Mouse (Mus musculus) urinary bladder, postnatal 10 days (tissue): ENCODE measurements around the gene Gnl1.
"Not testable (repeated sequence)": the region's sequence is repeated elsewhere in the genome, so short reads cannot be mapped to it uniquely, and the experiment has no call there.

Experiments used
- DNase-seq: peaks from one replicate; pipeline ENCODE4 v3.0.0; 2022; ENCODE audit warnings: low spot score

Gene Gnl1

DNA sequence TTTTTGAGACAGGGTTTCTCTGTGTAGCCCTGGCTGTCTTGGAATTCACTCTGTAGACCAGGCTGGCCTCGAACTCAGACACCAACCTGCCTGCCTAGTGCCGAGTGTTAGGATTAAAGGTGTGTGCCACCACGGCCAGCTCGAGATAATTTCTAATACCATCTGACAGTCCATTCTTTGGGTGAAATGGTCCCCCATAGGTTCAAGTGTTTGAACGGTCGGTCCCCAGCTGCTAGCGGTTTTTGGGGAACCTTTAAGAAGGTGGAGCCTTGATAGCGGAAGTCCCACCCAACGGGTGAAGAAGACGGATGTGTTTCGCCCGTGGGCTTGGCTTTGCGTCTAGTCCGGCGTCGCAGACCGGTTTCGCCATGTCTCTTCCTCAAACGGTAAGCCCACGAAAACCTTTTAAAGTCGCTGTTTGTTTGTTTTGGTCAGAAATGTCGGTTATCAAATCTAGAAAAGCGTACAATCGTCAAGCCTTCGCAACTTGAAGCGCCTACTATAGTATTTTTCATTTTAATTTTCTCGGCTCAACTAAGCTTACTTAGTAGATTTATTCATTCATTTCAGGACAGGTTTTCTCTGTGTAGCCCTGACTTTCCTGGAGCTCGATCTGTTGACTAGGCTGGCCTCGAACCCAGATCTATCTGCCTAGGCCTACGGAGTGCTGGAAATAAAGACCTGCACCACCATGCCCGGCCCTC lies 14.7 kb downstream of the Gnl1 start:
- no peak for DNase-seq

DNA sequence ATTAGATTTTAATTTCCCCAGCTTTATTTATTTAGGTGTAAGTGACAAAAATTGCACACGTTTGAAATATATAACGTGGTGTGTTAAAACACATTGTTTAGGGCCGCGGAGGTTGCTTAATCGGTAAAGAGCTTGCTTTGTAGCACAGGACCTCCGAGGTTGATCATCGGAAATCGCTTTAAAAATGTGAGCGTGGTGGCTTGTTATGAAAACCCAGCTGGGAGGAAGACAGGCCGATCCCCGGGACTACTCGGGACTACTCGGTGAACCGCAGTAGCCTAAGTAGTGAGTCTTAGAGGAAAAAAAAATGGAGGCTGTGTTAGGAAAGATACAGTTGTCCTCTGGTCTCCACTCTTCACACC lies 15.2 kb downstream of the Gnl1 start:
- no peak for DNase-seq

DNA sequence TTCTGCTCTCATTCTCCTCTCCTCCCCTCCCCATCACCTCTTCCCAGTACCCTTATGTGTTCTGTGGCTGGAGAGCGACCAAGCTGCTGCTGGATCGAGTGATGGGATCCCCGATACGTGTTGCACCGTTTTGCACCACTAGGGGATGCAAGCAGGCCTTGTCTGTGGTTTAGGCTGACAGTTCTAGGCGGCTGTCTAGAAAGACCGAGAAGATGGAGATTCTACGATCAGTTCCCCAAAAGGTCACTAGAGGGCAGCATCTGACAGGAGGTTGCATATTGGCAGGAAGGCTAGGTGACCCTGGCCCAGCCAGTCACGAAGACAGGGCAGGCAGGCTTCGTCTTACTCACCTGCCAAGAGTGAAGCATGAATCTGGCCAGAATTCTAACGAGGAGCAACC lies 17.3 kb downstream of the Gnl1 start:
- peak; percentile 86 for DNase-seq

DNA sequence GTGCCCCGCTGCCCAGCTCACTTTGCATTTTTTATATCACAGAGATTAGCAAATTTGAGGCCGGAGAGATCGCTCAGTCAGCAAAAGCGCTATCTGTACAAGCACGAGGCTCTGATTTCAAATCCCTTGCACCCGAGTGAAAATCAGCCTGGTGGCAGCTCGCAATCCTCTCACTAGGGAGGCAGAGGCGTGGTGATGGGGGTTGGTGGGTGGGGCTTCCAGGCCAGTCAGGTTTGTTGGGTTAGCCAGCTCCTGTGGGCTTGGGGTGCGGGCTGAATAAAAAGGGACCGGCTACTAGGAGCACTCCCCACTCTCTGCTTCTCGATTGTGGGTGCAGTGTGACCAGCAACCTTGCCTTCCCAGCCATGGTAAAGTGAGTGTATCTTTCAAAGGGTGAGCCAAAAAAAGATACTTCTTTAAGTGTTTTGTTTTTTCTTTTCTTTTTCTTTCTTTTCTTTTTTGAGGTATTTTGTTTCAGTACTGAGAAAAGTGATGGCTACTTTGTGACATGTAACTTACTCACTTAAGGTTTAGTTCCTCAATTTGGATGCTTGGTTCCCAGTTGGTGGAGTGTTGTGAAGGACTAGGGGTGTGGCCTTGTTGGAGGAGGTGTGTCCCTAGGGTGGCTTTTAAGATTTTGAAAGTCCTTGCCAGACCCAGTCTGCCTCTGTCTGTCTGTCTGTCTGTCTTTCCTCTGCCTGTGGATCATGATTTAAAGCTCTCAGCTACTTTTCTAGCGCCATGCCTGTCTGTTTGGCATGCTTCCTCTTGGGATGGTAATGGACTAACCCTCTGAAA lies 18.3 kb downstream of the Gnl1 start:
- DNase-seq: no peak

DNA sequence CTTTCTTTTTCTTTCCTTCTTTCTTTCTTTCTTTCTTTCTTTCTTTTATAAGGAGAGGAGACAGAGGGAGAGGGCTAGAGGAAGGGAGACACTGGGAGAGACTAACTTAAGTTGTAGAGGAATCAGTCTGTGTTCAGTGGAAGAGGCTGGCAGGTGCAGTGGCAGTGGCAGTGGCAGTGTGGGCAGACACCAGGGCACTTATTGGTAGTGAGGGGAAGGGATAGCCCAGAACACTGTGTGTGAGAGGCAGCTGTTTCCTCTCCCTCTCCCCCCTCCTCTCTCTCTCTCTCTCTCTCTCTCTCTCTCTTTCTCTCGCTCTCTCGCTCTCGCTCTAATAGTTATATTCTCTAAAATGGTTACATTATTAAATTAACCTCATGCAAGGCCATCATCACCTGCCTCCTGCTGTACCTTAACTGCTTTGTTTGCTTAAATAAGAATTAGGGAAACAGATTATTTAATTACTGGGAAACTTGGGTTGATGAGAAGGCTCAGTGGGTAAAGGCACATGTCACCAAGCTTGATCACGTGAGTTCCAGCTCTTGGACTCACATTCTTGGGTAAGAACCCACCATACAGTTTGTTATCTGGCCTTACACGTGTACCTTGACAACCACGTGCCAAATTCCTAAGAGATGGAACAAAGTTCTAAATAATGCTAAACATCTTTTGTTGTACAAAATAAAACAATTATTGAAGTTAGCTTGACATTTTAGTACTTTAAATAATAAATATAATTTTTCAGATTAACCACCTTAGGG lies 19.1 kb downstream of the Gnl1 start:
- no peak for DNase-seq

DNA sequence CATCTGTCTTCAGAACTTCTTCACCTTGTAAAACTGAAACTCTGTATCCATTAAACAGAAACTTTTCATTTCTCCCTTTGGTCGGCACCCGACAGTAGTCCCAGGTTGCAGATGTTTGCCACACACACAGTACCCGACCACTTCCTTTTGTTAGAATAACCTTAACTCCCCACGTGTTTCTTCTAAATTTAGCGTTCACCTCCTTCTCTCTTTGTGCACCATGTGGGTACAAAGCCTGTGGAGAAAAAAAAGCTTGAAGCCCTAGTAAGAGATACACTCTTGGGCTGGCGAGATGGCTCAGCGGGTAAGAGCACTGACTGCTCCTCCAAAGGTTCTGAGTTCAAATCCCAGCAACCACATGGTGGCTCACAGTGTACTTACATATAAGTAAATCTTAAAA lies 19.7 kb downstream of the Gnl1 start:
- DNase-seq: no peak

DNA sequence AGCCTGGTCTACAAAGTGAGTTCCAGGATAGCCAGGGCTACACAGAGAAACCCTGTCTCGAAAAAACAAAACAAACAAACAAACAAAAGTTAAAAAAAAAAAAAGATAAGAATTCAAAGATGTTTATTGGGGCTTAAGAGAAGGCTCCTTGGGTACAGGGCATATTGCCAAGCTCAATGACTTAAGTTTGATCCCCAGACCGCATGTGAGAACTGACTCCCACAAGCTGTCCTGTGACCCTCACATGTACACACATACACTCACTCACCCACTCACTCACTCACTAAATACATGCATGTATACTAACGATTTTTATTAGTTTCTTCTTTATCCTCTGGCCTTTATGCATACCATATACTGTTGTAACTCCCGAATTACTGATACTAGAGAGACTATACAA lies 20.7 kb downstream of the Gnl1 start:
- no peak for DNase-seq

DNA sequence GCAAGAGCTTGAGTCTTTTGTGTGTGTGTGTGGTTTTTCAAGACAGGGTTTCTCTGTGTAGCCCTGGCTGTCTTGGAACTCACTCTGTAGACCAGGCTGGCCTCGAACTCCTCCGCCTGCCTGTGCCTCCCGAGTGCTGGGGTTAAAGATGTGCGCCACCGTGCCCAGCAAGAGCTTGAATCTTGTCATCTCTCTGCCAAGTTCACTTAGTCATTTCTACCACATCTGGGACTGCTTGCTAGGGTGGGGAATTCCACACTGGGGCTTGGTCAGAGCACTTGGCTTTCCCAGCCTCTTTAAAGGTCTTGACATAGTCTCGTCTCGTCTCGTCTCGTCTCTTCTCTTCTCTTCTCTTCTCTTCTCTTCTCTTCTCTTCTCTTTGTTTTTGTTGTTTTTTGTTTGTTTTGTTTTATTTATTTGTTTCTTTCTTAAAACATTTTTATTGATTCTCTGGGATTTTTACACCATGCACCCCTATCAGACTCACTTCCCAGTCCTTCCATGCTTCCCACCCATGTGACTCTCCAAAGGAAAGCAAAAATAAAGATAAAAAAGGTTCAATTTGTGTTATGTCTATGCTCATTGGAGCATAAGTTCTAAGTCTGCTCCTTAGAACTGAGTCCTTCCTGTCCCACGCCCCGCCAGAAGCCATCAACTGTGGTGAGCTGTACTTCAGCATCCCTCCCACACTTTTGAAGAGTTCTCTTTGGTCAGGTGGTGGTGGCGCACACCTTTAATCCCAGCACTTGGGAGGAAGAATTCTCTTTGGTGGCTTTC lies 21.7 kb downstream of the Gnl1 start:
- DNase-seq: no peak

DNA sequence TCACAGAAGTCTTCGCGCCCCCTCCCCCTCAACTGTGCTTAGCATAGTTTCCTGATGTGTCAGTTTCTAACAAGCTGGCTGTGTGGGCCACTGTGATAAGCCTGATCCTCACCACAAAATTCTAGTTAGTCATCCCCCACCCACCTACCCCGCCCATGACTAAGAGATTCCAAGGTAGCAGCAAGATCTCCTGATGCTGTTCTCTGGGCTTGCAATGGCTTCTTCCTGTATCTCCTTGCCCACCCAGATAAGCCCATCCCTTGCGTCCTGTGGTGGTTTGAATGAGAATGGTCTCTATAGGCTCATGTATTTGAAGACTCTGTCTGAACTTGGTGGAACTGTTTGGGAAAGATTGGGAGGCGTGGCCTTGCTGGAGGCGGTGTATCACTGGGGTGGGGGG lies 22.3 kb downstream of the Gnl1 start:
- DNase-seq: no peak

DNA sequence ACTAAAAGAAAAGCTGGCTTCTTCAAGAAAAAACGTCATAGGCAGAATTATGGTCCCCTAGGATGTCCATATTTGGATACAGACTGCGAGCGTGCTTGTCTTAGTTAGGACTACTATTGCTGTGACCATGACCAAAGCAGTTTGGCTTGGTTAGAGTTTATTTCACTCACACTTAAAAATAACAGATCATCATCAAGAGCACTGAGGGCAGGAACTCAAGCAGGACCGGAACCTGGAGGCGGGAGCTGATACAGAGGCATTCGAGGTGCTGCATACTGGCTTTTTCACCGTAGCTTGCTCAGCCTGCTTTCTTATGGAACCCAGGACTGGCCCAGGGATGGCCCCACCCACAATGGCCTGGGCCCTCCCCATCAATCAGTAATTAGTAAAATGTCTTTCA lies 23.7 kb downstream of the Gnl1 start:
- DNase-seq: no peak

DNA sequence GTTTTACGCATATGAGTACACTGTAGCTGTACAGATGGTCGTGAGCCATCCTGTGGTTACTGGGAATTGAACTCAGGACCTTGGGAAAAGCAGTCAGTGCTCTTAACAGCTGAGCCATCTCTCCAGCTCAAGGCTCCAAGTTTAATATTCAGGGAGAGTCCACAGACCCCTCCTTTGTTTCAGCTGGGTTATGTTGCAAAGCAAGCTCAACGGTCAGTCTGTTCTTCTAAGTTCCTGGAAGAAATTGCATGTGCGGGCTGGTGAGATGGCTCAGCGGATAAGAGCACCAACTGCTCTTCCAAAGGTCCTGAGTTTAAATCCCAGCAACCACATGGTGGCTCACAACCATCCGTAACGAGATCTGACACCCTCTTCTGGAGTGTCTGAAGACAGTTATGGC lies 24.8 kb downstream of the Gnl1 start:
- DNase-seq: not testable (repeated sequence)

DNA sequence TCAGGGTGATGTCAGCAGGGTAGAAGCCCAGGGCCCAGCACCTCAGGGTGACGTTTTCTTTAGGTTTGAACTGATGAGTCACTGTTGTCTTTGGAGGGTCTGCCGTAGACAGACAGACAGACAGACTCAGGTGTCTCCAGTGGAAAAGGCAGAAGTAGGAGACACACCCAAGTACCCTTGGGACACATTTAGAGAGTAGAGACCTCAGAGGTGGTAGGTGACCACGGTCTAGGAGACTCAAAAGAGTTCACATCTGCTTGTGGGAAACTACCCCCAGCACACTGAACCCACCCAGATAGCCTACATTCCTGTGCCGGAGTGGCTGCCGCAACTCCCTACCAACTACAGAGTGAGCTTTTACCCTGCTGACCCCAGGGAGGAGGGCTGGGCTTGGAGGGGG lies 35.3 kb downstream of the Gnl1 start:
- DNase-seq: no peak

DNA sequence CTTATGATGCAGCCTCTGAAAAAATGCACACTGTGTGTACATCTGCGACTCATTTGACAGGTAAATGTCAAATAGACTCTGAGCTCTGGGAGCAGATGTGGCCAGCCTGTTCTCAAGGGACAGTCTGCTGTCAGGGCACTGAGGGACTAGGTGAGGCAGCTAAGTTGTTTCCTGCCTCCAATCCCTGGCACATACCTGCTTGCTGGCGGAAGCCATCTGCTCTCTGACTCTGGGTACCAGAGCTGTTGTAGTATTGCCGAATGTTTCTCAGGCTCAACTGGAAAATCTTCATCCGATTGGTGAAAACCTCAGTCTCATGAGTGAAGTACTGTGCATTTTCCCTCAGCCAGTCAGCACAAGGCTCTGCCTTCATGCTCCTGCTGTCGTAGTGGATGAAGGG lies 37.4 kb downstream of the Gnl1 start:
- DNase-seq: no peak

DNA sequence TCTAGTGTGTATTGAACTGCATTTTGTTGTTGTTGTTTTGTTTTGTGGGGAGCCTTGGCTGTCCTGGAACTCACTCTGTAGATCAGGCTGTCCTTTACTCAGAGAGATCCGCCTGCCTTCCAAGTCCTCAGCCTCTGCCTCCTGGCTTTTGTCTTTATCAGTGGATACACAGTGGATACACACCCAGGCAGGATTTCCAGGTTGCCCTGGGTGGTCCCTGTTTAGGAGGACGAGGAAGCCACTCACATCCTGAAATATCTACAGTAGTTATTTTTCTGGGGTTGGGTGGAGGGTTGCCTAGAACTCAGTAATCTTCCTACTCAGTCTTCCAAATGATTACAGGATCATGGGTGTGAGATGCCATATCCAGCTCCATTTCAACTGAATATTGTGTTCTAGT lies 39.3 kb downstream of the Gnl1 start:
- DNase-seq: no peak

DNA sequence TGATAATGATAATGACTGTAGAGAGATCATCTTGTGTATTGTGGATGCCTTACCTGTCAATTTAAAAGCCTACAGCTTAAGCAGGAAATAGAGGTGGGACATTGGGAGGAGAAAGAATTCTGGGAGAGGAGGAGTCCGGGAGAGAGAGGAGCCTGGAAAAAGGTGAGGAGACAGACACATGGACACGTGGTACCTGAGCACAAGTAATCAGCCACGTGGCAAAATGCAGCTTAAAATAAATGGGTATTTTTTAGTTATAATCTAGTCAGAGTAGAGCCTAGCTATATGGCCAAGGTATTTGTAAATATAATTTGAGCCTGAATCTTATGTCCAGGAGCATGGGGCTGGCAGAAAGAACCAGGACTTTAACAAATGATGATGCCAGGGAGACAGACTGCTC lies 39.9 kb downstream of the Gnl1 start:
- DNase-seq: no peak

DNA sequence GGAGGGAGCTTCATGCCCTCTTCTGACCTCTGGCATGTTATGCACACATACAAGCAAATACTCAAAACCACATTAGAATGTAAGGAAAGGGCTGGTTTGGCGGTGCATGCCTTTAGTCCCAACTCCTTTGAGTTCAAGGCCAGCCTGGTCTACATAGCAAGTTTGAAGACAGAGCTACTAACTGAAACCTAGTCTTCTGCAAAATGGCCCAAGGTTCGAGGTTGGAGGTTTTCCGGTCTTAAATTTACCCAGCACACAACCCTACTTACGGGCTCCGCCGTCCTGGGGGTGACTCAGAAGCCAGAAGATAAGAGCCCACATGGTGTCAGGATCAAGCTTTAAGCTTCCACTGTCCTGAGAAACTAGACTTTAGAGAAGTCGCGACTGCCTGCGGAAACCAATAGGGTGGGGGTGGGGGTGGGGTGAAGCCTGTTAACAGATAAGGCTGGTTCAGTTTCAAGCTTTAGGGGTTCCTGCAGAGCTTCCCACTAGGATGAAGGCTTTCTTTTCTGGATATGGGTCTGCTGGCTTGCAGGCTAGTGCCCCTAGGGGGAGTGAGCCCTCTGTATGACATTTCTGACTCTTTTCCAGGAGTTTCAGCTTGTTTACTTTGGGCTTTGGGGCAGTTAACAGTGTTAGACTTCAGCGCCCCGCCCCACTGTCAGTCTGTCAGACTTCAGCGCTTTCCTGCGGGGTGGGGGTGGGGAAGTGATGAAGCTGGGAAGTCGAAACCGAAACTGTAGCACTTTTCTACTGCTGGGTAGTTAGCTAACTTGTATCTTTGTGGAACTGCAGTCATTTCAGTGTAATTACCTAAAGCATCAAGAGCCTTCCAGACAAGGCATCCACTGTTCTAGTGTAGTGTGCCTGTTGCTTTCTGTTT lies 40.8 kb downstream of the Gnl1 start, which contains the start of gene H2-T24:
TSS of gene H2-T24 (minus strand) at position 370 of the 883 bp plus-strand sequence.
- no peak for DNase-seq

DNA sequence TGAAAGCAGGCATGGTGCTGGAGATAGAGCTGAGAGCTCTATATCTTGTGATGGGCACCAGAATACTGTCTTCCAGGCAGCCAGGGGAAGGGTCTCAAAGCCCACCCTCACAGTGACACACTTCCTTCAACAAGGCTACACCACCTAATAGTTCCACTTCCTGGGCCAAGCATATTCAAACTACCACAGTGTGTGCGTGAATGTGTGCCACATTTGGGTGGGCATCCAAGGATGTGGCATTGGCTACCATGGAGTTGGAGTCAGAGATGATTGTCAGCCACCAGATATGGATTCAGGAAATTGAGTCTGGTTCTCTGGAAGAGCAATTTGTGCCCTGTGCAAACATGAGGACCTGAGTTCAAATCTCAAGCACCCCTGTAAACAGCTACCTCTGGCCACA lies 41.7 kb downstream of the Gnl1 start:
- no peak for DNase-seq

DNA sequence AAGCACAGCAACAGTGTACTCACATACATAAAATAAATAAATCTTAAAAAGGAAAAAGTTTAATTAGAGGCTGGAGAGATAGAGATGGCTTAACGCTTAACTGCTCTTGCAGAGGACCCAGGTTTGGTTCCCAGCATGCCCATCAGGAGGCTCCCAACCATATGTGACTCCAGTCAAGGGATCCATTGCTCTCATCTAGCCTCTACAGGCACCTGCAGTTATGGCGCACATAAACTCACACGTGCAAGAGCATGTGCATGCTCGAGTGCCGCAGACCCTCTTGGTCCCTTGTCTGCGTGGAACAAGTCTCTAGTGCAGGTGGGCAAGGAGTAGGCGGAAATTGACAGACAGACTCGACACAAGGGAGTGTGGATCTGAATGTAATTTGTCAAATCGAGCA lies 42.4 kb downstream of the Gnl1 start:
- DNase-seq: no peak

DNA sequence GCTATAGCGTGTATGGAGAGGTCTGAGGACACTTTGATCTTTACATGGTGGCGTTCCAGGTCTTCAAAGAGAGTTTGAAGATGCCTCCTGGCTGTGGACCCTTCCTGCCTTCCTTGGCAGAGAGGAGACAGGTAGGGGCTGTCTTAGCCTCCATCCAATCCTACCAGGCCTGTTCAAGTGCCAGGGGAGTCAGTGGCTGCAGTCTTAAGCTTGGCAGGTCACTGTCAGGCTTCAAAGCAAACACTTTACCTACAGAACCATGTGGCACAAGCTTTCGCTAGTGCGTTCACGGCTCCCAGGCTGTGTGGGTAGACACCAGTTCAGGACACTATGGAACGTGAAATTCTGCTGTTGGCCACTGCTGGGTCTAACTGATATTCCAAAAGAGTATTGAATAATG lies 43.3 kb downstream of the Gnl1 start:
- no peak for DNase-seq

DNA sequence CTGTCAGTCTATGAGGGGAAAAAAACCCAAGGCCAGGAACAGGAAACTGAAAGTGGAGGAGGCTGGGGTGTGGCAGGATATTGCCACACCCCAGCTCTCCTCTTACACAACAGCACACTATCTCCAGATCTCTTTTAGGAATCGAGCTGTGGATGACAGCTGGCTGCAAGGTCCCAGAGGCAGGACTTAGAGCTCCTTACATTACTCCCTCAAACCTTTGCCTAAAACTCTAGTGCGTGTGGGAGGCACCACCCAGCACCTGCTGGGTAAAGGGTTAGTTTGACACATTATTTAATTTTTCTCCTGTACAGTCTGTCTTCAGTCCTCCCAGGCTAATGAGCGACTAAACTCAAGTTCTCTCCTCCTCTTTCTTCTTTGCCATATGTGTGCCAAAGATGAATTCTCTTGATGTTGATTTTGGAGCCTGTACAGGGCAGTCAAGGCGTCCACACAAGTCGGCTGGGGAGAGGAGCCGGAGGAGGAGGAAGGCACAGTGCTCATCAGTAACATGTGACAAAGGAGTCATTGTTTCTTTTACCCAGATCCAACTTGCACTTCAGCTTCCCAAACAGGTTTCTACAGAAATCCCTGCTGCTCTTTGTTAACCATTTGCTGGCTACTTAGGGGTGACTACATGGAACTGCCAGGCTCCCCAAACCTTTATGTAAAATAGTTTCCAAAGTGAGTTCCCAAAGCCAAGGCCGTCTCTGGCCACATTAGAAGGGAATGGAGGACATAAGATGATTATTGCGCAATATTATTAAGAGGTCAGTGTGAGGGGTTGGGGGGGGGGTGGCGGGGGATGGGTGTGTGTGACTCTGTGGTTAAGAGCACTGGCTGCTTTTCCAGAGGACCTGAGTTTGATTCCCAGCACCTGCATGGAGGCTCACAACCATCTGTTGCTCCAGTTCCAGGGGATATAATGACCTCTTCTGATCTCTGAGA lies 44.3 kb downstream of the Gnl1 start:
- DNase-seq: no peak
